Mouse (Mus musculus): ENCODE data around the gene Ipmk.

The Ipmk gene

DNA sequence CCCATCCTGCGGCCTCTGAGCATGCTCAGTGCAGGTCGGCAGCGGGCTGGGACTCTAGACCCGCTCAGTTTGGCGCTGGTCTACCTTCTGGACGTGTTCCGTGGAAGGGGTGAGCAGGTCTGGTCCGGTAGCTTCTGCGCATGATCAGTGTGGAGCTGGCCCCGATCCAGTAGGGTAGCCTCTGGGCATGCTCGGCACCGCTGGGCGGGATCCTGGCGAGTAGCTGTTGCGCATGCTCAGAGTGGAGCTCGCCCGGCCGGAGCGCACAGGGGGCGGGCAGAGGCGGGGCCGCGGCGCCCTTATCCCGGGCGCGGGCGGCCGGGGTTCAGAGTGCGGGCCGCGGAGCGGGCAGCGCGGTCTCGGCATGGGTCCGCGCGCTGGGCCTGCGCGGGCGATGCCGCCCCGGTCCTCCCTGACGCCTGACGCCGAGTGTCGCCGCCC, at the start of gene Ipmk:
Gene Ipmk, plus strand, starts transcription at position 255 of the 441 bp plus-strand sequence.
- DNase-seq (ENCODE audit: low spot score in 2 of 2) = peak; percentile 100

DNA sequence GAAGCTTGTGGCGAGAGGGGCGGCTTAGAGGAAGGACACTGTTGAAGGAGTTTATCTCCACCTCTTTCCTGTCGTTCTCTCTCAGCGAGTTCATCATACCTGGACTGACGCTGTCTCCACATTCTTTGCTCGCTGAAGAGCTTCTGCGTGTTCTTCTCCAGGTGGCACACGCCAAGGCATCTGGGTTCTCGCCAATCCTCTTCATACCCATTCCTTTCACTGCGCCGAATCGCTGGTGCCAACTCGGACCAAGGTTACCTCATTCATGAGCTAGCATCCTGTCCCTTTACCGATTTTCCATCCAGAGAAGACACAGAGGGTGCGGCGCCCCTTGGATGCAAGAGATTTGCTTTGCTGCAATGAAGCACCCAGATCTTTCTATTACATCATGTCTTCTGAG, 47.4 kb upstream of the Ipmk start:
- no peak for DNase-seq (ENCODE audit: low spot score in 2 of 2)

DNA sequence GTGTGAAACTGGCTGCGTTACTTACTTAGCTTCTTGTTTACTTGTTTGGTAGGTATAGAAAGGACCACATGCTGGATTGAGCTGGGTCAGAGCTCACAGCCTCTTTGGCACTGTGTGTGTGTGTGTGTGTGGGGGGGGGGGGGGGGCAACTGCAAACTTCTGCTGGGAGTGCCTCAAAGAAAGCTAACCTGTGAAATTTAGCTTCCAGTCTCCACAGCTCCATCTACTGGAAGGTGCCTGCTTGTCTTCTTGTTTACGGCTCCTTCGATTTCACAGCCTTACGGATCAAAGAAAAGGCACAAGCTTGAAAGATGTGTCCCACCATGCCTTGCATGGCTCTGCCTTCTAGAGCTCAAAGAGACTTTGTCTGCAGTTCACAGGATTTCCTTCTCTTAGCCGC, 45.1 kb upstream of the Ipmk start:
- DNase-seq (ENCODE audit: low spot score in 2 of 2) = peak; percentile 50 to 52

DNA sequence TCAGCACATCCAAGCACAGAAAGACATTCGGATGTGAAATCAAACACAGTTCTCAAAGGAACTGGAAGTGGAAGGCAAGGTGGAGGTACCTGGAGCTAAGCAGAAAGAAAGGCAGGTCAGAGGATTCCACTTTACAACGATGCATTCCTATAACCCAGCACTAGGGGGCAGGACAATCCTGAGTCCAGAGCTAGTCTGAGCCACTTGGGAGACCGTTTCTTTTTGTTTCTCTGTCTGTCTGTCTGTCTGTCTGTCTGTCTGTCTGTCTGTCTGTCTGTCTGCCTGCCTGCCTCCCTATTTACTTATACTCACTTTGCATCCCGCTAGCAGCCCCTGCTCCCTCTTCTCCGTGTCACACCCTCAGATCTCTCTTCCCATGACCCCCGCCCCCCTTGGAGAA, 41.4 kb upstream of the Ipmk start:
- DNase-seq (ENCODE audit: low spot score in 2 of 2) = peak; percentile 56 to 73

GRCm38 (mm10) chr10:71306759-71307158, 40.8 kb upstream of the Ipmk start:
- DNase-seq (ENCODE audit: low spot score in 2 of 2) = no peak

GRCm38 (mm10) chr10:71308199-71308598, 39.4 kb upstream of the Ipmk start:
- DNase-seq (ENCODE audit: low spot score in 2 of 2) = no peak

DNA sequence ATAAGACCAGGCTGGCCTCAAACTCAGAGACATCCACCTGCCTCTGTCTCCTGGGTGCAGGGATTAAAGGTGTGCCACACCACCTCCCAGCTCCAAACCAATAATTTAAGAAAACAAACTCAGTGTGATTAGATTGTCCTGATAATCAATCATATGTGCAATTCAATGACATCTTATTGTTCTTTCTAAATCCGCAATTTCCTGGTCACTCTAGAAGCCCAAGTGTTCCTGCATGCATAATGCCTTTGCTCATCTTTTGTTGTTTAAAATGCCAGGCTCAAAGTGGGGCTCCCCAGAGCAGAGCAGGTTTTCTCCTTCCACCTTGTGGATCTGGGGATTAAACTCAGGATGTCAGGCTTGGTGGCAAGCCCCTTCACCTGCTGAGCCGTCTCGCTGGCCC, 37.3 kb upstream of the Ipmk start:
- no peak for DNase-seq (ENCODE audit: low spot score in 2 of 2)

DNA sequence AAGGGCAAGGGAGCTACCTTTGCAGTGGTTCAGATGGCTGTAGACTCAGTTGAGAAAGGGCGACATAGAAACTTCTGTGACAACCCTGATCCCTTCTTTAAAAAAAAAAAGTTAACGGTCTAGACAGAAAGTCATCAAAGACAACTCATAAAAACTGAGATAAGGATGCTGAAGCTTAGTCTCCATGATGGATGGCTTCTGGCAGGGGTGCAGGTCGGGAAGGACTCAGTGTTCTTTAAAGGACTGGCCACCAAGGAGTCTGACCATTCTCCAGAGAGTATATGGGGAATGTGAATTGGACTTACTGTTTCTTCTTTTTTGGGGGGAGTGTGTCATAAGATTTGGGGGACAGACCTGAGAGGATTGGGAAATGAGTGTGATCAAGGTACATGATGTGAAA, 33.0 kb upstream of the Ipmk start:
- DNase-seq (ENCODE audit: low spot score in 2 of 2) = no peak

- DNase-seq (ENCODE audit: low spot score in 2 of 2) = no peak
Measured at GRCm38 (mm10) chr10:71316056-71316455, 31.5 kb upstream of the Ipmk start.

DNA sequence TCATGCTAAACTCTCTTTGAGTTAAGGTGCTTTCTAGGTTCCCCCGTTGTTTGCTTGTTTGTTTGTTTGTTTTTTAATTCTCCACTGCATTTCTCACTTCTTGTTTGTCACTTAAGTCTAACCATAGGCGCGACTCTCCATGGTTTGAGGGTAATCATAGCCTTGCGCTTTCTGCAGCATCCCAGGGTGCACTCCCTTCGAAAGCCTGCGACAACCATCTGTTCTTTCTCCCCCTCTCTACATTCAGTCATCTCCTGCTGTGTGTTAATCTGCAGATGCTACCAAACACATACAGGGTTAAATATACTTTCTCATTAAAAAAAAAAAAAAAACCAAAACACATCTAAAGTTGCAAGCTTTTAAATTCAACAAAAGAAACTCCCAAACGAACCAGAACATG, 31.1 kb upstream of the Ipmk start:
- no peak for DNase-seq (ENCODE audit: low spot score in 2 of 2)

- no peak for DNase-seq (ENCODE audit: low spot score in 2 of 2)
Measured at GRCm38 (mm10) chr10:71323669-71324068, 23.9 kb upstream of the Ipmk start.

DNA sequence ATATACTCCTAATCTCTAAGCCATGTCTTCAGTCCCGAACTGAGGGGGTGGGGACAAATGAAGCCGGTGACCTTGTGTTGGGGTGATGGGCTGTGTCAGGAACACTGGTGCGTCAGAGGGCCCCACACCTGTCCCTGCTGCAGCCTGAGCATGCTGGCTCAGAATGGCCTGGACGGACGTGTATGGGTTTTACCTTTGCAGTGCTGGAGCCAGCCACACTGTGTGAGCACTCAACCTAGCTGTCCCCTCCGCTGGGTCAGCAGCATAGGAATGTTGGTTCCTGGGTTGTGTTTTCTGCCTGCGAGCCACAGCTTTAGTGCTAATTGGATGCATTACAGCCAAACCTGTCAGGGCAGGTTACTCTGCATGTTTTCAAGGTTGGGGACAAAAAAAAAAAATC, 21.4 kb upstream of the Ipmk start:
- no peak for DNase-seq (ENCODE audit: low spot score in 2 of 2)

DNA sequence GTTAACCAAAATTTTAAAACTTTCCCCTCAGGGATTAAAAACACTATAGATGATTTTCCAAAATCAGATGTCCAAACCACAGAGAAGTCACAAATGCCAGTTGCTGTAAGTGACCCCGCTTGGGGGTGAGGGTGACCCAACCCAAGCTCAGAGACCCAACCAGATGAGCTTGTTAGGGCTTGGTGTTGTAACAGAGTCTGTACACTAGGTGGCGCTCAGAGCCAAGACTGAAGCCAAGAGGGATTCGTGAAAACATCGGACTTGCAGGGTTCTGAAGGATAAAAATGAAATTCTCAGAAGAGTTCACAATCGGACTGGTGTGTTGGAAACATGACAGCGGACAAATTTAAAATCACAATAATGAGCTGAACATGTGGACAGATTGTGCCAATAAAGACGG, 20.8 kb upstream of the Ipmk start:
- DNase-seq (ENCODE audit: low spot score in 2 of 2) = peak; percentile 78 to 86

GRCm38 (mm10) chr10:71327386-71327785, 20.2 kb upstream of the Ipmk start:
- no peak for DNase-seq (ENCODE audit: low spot score in 2 of 2)

GRCm38 (mm10) chr10:71328382-71328781, 19.2 kb upstream of the Ipmk start:
- no peak for DNase-seq (ENCODE audit: low spot score in 2 of 2)

GRCm38 (mm10) chr10:71328870-71329269, 18.7 kb upstream of the Ipmk start:
- no peak for DNase-seq (ENCODE audit: low spot score in 2 of 2)

DNA sequence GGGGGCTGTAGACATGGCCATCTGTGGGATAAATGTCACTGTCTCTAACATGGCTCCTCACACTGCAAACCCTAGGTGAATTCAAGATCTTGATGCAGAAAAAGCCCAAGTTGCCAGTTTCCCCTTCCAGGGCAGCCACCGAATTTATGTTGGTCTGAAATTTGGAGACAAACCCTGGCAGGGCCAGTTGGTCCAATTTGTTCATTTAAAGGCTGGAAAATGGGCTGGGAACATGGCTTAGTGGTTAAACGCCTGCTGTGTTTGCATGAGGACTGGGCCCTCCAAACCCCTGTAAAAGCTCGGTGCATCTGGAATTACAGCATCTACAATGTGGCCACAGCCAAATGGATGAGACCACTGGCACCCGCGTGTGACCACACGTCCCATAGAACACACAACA, 18.3 kb upstream of the Ipmk start:
- DNase-seq (ENCODE audit: low spot score in 2 of 2) = no peak

DNA sequence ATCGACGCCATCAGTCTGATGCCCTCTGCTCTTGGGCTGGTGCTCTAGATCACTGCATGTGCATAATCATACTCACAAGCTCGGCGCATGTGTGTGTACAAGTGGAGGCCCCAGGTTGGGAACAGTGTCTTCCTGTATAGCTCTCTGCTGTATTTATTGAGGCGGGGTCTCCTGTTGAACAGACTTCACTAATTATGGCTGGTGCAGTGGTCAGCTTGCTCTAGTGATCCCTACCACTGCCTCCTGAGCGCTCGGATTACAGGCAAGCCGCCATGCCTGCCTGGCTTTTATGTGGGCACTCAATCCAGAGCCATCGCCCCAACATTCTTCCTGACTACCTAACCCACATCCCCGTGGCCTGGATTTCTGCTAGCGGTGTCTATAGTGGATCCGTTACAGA, 17.5 kb upstream of the Ipmk start:
- DNase-seq (ENCODE audit: low spot score in 2 of 2) = no peak

- DNase-seq (ENCODE audit: low spot score in 2 of 2) = no peak
Measured at GRCm38 (mm10) chr10:71331908-71332307, 15.7 kb upstream of the Ipmk start.

GRCm38 (mm10) chr10:71332376-71332775, 15.2 kb upstream of the Ipmk start:
- no peak for DNase-seq (ENCODE audit: low spot score in 2 of 2)

DNA sequence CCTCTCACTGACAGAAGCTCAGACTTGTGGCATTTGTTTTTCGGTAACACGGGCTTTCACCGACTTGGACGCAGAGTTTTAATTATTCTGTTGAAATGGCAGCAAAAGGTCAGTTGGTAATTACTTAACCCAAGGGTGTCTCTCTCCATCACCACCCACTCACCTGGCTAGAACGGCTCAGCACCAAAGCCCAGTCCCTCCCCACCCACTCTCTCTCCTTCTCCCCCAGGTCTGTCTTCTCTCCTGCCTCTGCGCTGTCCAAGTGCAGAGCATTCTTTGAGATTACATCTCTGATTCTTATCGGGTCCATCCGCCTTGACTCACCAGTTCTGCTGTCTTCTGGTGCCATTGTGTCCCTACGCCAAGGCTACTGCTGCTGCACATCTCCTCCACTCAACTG, 14.7 kb upstream of the Ipmk start:
- no peak for DNase-seq (ENCODE audit: low spot score in 2 of 2)

DNA sequence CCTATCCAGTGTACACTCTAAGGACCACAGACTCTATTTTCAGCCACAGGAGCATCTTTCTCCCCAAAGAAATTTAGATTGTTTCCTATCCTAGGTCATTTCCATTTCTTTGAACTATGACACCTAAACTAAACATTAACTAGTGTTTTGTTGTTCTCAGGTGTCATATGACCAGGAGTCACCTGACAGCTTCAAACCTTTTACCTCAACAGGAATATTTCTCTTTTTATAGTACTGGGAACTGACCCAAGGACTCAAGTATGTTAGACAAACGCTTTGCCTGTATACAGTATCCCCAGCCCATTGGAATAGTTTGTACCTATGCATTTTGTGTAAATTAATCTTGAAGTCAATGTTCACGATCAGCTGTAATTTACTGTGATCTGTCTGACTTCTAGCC, 9.8 kb upstream of the Ipmk start:
- no peak for DNase-seq (ENCODE audit: low spot score in 2 of 2)

GRCm38 (mm10) chr10:71338156-71338905, 9.2 kb upstream of the Ipmk start:
- no peak for DNase-seq (ENCODE audit: low spot score in 2 of 2)

- no peak for DNase-seq (ENCODE audit: low spot score in 2 of 2)
Measured at GRCm38 (mm10) chr10:71339463-71339862, 8.1 kb upstream of the Ipmk start.

All from right cerebral cortex, adult 2 months (tissue).